Mouse (Mus musculus) stomach, embryonic 14.5 days (tissue): ENCODE data around the gene Dixdc1. TPM values are rescaled to one million over a fixed set of nuclear protein-coding genes. Genes with fewer than 3 reads are reported as not detected.
A peak's percentile ranks its signal among the peaks of the same experiment; 100 is the strongest.

Source experiments
- ATAC-seq: fragments of 200-750 bp; cut with Nextera tagmentation; 2 replicates; pipeline ENCODE4 v1.8.0; 2017; ENCODE audit warnings: low read depth, moderate TSS enrichment; ENCODE audit not compliant: insufficient number of reproducible peaks, insufficient read depth, low FRiP score
- H3K27ac ChIP-seq: fragments of 300-500 bp; sonication (generic); 2 replicates; pipeline ENCODE4 v1.5.1; 2014; ENCODE audit warnings: mild to moderate bottlenecking, low read length, moderate library complexity, mixed read lengths
- H3K27me3 ChIP-seq: fragments of 300-500 bp; sonication (generic); 2 replicates; pipeline ENCODE4 v1.6.1; 2014; ENCODE audit warnings: low read length, control low read depth, mixed read lengths; ENCODE audit not compliant: control insufficient read depth, insufficient read depth
- H3K36me3 ChIP-seq: fragments of 300-500 bp; sonication (generic); 2 replicates; pipeline ENCODE4 v1.6.1; 2014; ENCODE audit warnings: mild to moderate bottlenecking, control low read depth, low read length, moderate library complexity, mixed read lengths; ENCODE audit not compliant: control insufficient read depth, insufficient read depth
- H3K4me1 ChIP-seq: fragments of 300-500 bp; sonication (generic); 2 replicates; pipeline ENCODE4 v1.6.1; 2014; ENCODE audit warnings: low read length, control low read depth, mixed read lengths; ENCODE audit not compliant: control insufficient read depth, insufficient read depth
- H3K4me2 ChIP-seq: fragments of 300-500 bp; sonication (generic); replicated peaks from 2 replicates; pipeline ENCODE4 v1.6.1; 2014; ENCODE audit warnings: low read depth, low read length, control low read depth
- H3K4me3 ChIP-seq: fragments of 300-500 bp; sonication (generic); 2 replicates; pipeline ENCODE4 v1.5.1; 2014; ENCODE audit warnings: low read depth, low read length, control low read depth
- H3K9ac ChIP-seq: fragments of 300-500 bp; sonication (generic); replicated peaks from 2 replicates; pipeline ENCODE4 v1.6.1; 2014; ENCODE audit warnings: low read depth, mild to moderate bottlenecking, control low read depth, low read length, moderate library complexity, mixed read lengths
- H3K9me3 ChIP-seq: fragments of 300-500 bp; sonication (generic); 2 replicates; pipeline ENCODE4 v1.6.1; 2016; ENCODE audit warnings: low read depth, low read length, control low read depth; ENCODE audit not compliant: control insufficient read depth
- WGBS: fragments of 180-500 bp; shearing (Covaris S2); extraction: QIAGEN DNeasy Blood & Tissue Kit; methylation state at CpG from one replicate; pipeline ENCODE4 v1.1.7; 2014; 5-methylcytosine and 5-hydroxymethylcytosine counted together
- polyA plus RNA-seq: library from polyadenylated mRNA; unstranded; fragments of >200 nt; fragmentation: Nextera tagmentation; extraction: Ambion mirVana; gene quantifications from 2 replicates; pipeline ENCODE4 v1.2.1, GENCODE M21; 2014

The Dixdc1 gene
- polyA plus RNA-seq, 1 experiment from 2014 or later: 12.7 TPM

DNA sequence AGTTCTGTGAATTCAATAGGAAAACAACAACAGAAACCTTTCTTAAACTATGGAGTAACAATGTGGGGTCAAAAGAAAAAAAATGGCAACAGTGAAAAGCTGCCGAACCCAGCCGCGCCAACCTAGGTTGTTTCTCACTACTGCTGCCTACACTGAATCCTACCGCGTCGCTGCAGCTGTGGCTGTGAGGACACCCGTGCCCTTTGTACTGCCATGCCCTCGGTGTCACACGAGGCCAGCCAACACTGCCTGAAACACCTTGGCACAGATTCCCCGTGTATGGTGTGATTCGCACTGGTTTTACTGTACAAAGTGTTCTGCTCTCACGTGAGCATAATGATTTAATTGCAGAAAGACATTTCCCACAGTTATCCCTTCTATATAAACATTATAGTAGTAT is 78.9 kb downstream of the Dixdc1 start:
- 21% methylated on average over 12 of the region's 12 CpGs for WGBS
- no peak overlapping the region for H3K9ac ChIP-seq
- H3K4me1 ChIP-seq: 0 out of 2 replicates have a peak, but pooled peaks cover 11% of the 10 kb centered on the region
- no peaks in the 10 kb centered on the region for H3K9me3 ChIP-seq
- H3K27ac ChIP-seq: no peak overlapping the region
- peak overlapping the region; percentile 63 for H3K4me3 ChIP-seq
- H3K36me3 ChIP-seq: peaks cover 9% of the 10 kb centered on the region; the same call in 1 of the 2 replicates
- H3K4me2 ChIP-seq: peak overlapping the region; percentile 70
- no peak for ATAC-seq
- no peaks in the 10 kb centered on the region for H3K27me3 ChIP-seq

DNA sequence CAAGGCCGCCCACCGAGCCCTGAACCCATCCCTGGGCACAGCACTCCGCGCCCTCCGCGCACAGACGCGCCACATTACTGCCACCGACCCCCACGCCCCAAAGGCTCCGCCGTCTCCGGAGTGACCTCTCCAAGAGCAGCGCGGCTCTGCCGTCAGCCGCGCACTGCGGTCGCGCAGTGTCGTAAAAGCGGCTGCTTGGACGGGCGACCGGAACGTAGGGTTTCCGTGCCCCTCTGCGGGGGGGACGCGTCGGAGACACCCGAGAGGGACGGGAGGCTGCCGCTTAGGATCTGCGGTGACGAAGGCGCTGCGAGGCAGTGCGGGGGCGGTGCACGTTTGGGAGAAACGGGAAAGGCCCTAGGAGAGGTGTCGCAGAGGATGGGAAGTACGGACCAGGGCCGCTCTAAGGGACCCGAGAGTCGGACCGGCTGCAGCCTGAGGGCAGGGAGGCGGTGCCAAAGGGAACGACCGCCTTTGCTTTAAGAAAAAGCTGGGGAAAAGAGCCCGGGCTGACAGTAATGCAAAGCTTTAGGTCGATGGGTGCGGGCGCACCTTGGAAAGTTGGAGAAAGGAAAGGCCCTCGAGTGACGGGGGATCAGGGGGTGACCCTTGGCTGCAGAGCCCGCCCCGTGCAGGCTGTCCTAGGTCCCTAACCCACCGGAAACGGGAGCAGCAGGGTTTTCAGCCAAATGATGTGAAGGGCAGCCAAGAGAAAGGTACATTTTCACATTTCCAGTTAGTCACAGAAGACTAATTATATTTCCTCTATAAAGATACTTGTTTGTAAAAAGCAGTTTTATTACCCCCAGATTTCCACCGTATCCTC is 79.7 kb downstream of the Dixdc1 start, which contains the start of gene Dlat:
Dlat (minus strand) TSS at position 389 of the 826 bp plus-strand sequence.
- WGBS: under 1% methylated on average over 63 of the region's 63 CpGs
- Histone ChIP-seq H3K36me3 (peaks cover 9% of the 10 kb centered on the region; the same call in 1 of the 2 replicates), H3K27me3 (no peaks in the 10 kb centered on the region), H3K9ac (peak within 1 kb of the TSS; percentile 71), H3K4me1 (0 out of 2 replicates have a peak, but pooled peaks cover 11% of the 10 kb centered on the region), H3K9me3 (no peaks in the 10 kb centered on the region), H3K27ac (peak within 1 kb of the TSS; percentile 52), H3K4me3 (peak within 1 kb of the TSS; percentile 63), H3K4me2 (peak within 1 kb of the TSS; percentile 70)
- ATAC-seq: peak; percentile 92

DNA sequence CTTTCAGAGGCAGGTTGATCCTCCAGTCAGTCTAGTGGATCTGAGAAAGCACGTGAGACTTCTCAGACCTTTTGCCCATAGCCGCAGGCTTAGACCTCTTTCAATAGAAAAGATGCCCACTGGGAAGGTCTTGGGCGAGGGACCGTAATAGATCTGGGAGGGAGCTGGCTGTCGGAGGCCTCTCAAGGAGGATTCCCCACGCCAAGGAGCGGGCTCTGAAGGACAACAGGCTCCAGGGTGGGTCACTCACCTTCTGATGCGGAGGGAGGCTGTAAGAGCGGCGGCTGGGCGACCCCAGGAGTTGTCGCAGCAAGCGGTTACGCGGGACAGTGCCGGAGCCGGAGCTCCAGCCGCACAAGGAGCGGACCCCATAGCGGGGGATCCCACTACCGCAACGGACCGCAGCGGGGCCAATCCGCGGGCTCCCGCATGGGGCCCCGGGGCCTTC is 80.4 kb downstream of the Dixdc1 start:
- Histone ChIP-seq H3K9ac (peak overlapping the region; percentile 71), H3K27ac (0 out of 2 replicates have a peak overlapping the region, but pooled peaks have one; percentile 16), H3K9me3 (no peaks in the 10 kb centered on the region), H3K27me3 (no peaks in the 10 kb centered on the region), H3K4me3 (peak overlapping the region; percentile 63), H3K4me2 (peak overlapping the region; percentile 70), H3K4me1 (0 out of 2 replicates have a peak, but pooled peaks cover 11% of the 10 kb centered on the region), H3K36me3 (peaks cover 9% of the 10 kb centered on the region; the same call in 1 of the 2 replicates)
- WGBS: under 1% methylated on average over 28 of the region's 28 CpGs
- no peak; the same call in 1 of the 2 replicates for ATAC-seq

DNA sequence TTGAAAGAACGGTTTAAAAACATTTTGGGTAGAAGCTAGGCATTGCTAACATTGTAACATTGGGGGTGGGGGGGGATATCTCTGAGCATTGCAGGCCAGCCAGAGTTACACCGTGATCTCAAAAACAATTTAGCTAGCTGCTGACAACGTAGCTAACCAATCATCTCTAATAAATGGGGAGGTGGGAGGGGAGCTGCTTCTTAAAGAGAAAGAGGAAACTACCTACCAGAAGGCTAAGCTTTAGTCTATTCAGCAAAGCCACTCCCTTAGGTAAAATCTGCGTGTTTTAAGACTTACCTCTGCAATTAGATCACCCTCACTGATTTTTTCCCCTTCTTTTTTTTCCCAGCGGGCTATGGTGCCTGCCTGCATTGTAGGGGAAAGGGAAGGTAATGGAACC is 80.9 kb downstream of the Dixdc1 start:
- no peak for ATAC-seq
- Histone ChIP-seq H3K9me3 (no peaks in the 10 kb centered on the region), H3K4me3 (peak overlapping the region; percentile 63), H3K27ac (no peak overlapping the region), H3K4me2 (peak overlapping the region; percentile 70), H3K27me3 (no peaks in the 10 kb centered on the region), H3K9ac (peak overlapping the region; percentile 71), H3K4me1 (0 out of 2 replicates have a peak, but pooled peaks cover 11% of the 10 kb centered on the region), H3K36me3 (peaks cover 15% of the 10 kb centered on the region)
- WGBS: 12% methylated on average over 5 of the region's 5 CpGs

DNA sequence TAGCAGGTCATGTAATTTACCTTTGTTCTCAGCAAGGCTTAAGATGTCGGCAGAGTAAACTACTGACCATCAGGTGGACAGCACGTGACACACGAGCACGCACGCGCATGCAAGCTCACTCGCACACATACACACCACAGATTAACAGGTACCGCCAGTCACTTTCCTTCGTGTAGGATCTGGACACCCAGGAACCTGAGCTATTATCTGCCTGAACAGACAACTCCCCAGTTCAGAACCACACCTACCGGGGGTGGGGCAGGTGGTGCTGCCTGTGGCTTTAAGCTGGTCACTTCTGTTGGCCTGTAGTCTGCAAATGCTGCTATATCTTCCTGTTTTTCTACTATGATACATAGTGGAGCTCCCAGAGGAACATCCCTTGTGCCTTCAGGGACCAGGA is 88.8 kb downstream of the Dixdc1 start:
- no peak overlapping the region for H3K9ac ChIP-seq
- H3K9me3 ChIP-seq: no peaks in the 10 kb centered on the region
- H3K4me2 ChIP-seq: no peak overlapping the region
- H3K27ac ChIP-seq: no peak overlapping the region
- peaks cover 56% of the 10 kb centered on the region for H3K36me3 ChIP-seq
- H3K4me3 ChIP-seq: no peak overlapping the region
- ATAC-seq: no peak
- no peaks in the 10 kb centered on the region for H3K27me3 ChIP-seq
- H3K4me1 ChIP-seq: no peaks in the 10 kb centered on the region
- WGBS: 93% methylated on average over 10 of the region's 10 CpGs

DNA sequence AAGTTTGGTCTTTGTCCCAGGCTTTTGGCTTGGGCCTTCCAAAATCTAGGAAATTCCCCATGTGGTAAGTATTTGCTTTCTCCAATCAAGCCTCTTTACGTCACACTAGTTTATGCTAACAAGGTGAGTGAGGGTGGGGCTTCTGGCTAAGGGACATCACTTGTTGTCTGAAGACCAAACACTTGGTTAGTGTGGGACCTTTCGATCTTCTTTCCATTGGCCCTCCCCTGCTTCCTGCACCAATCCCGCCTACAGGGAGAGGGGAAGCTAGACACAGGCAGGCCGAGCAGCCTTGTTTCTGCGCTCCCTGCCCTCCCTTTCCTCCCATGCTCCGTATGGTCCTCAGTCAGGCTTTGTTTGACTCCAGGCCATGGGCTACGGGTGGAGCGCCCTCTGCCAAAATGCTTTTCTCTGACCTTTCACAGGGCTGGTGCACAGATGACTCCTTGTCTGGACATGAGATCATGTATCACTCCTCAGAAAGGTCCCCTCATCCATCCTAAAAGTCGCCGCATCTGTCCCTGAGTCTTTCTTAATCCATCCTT is 92.4 kb downstream of the Dixdc1 start:
- no peak for ATAC-seq
- no peak overlapping the region for H3K4me3 ChIP-seq
- no peak overlapping the region for H3K27ac ChIP-seq
- H3K4me1 ChIP-seq: no peaks in the 10 kb centered on the region
- H3K36me3 ChIP-seq: peaks cover 65% of the 10 kb centered on the region
- H3K9ac ChIP-seq: no peak overlapping the region
- WGBS: 80% methylated on average over 10 of the region's 10 CpGs
- no peaks in the 10 kb centered on the region for H3K27me3 ChIP-seq
- H3K4me2 ChIP-seq: no peak overlapping the region
- no peaks in the 10 kb centered on the region for H3K9me3 ChIP-seq

DNA sequence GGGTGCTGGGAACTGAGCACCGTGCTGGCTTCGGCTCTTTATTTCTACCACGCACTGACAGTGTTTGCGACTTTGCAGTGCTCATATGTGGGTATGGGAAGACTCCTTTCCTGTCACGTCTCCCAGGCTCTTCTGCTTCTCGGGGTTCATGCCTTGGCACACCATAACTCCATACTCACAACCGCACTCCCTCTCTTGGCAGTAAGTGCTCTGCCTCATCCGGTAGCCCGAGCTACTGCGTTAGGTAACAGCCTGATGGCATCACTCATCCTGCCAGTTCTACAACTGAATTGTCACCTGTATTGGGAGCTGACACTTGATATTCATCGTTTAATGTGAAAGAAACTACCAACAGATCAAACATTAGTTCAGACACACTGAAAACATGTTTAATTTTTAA is 105.0 kb downstream of the Dixdc1 start:
- no peak for ATAC-seq
- H3K36me3 ChIP-seq: peaks cover 29% of the 10 kb centered on the region
- no peak overlapping the region for H3K27ac ChIP-seq
- no peaks in the 10 kb centered on the region for H3K27me3 ChIP-seq
- H3K4me1 ChIP-seq: no peaks in the 10 kb centered on the region
- H3K9ac ChIP-seq: no peak overlapping the region
- no peak overlapping the region for H3K4me3 ChIP-seq
- H3K9me3 ChIP-seq: no peaks in the 10 kb centered on the region
- WGBS: 93% methylated on average over 11 of the region's 11 CpGs
- no peak overlapping the region for H3K4me2 ChIP-seq

DNA sequence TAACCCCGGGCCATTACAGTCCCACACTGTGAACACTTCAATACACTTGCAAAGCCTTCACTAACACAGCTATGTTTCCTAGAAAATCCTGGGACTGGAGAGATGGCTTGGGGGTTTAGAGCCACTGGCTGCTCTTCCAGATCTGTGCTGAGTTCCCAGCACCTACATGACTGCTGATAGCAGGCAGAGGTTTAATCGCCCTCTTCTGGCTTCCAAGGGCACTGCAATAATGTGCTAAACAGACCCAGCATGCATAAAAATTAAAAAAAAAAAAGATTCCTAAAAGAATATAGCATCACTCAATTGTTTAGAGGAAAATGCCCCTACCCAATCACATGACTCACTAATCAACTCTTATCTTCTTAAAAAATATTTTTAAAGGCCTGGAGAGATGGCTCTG is 106.3 kb downstream of the Dixdc1 start:
- no peaks in the 10 kb centered on the region for H3K27me3 ChIP-seq

More for the DNA sequence above, 106.3 kb downstream of the Dixdc1 start:
- 69% methylated on average over 2 of the region's 2 CpGs for WGBS
- H3K9me3 ChIP-seq: no peaks in the 10 kb centered on the region
- H3K4me2 ChIP-seq: no peak overlapping the region
- peaks cover 22% of the 10 kb centered on the region for H3K36me3 ChIP-seq
- no peak overlapping the region for H3K9ac ChIP-seq
- no peak overlapping the region for H3K4me3 ChIP-seq
- no peak overlapping the region for H3K27ac ChIP-seq
- no peak for ATAC-seq
- no peaks in the 10 kb centered on the region for H3K4me1 ChIP-seq
